Mouse (Mus musculus) kidney, postnatal 4 days (tissue): Measurements from ENCODE around the gene Ube2ql1.

ENCODE experiments used
- DNase-seq, 2 experiments: peaks; one replicate each; pipeline ENCODE4 v3.0.0; 2021; ENCODE audit warnings: mixed read lengths in 2 of 2

Ube2ql1 gene

GRCm38 (mm10) chr13:69739759-69740135, at the start of gene Ube2ql1:
TSS of gene Ube2ql1 (minus strand) at chr13:69739889.
- DNase-seq, result peak; percentile 88 to 93

- no peak for DNase-seq
Measured at GRCm38 (mm10) chr13:69788704-69789103, 49.0 kb upstream of the Ube2ql1 start.

GRCm38 (mm10) chr13:69778221-69778620, 38.5 kb upstream of the Ube2ql1 start:
- no peak for DNase-seq

GRCm38 (mm10) chr13:69772358-69772757, 32.7 kb upstream of the Ube2ql1 start:
- DNase-seq, result no peak

GRCm38 (mm10) chr13:69770538-69771456, 31.1 kb upstream of the Ube2ql1 start:
- DNase-seq, result no peak

- no peak for DNase-seq
Measured at GRCm38 (mm10) chr13:69768152-69768551, 28.5 kb upstream of the Ube2ql1 start.

- no peak for DNase-seq
Measured at GRCm38 (mm10) chr13:69764646-69765045, 25.0 kb upstream of the Ube2ql1 start.

GRCm38 (mm10) chr13:69761393-69761792, 21.7 kb upstream of the Ube2ql1 start:
- DNase-seq, result no peak

- no peak for DNase-seq
Measured at GRCm38 (mm10) chr13:69758979-69759378, 19.3 kb upstream of the Ube2ql1 start.

GRCm38 (mm10) chr13:69752875-69753274, 13.2 kb upstream of the Ube2ql1 start:
- no peak for DNase-seq

GRCm38 (mm10) chr13:69751510-69751909, 11.8 kb upstream of the Ube2ql1 start:
- DNase-seq, result no peak

- no peak for DNase-seq
Measured at GRCm38 (mm10) chr13:69748756-69749155, 9.1 kb upstream of the Ube2ql1 start.

GRCm38 (mm10) chr13:69740331-69741285, 919 bp upstream of the Ube2ql1 start:
- peak; percentile 62 to 73 for DNase-seq

- peak; percentile 56 to 66 for DNase-seq
Measured at GRCm38 (mm10) chr13:69739091-69739758, 464 bp downstream of the Ube2ql1 start.

- peak; percentile 52 to 65 for DNase-seq
Measured at GRCm38 (mm10) chr13:69738461-69738971, 1.2 kb downstream of the Ube2ql1 start.

GRCm38 (mm10) chr13:69737444-69738185, 2.1 kb downstream of the Ube2ql1 start:
- peak; percentile 6 to 10 for DNase-seq

GRCm38 (mm10) chr13:69732636-69733035, 7.1 kb downstream of the Ube2ql1 start:
- DNase-seq, result no peak

GRCm38 (mm10) chr13:69725376-69725775, 14.3 kb downstream of the Ube2ql1 start:
- no peak for DNase-seq

- DNase-seq, result no peak
Measured at GRCm38 (mm10) chr13:69721141-69721540, 18.5 kb downstream of the Ube2ql1 start.

GRCm38 (mm10) chr13:69717860-69718598, 21.7 kb downstream of the Ube2ql1 start:
- DNase-seq, result no peak

GRCm38 (mm10) chr13:69708236-69708635, 31.5 kb downstream of the Ube2ql1 start:
- no peak for DNase-seq
